Mouse (Mus musculus) ZHBTc4 (cell line): ENCODE measurements at regions not wholly inside any gene's neighbourhood (a gene's known extent, or its start where the extent isn't known, plus 50 kb on each side); places are given as distances from the start of the nearest gene placed in this dataset.

Experiments
- DNase-seq: peaks from one replicate; pipeline ENCODE4 v3.0.0-alpha.2; 2011; ENCODE audit warnings: low read depth, low spot score

GRCm38 (mm10) chr5:49645781-49646180 lies 121.1 kb upstream of the Kcnip4 start:
- DNase-seq: no peak

GRCm38 (mm10) chr5:49644606-49645005 lies 119.9 kb upstream of the Kcnip4 start:
- DNase-seq: no peak

- no peak for DNase-seq
Measured at GRCm38 (mm10) chr5:49642439-49642838, 117.7 kb upstream of the Kcnip4 start.

- no peak for DNase-seq
Measured at GRCm38 (mm10) chr5:49641206-49641830, 116.6 kb upstream of the Kcnip4 start.

GRCm38 (mm10) chr5:49639637-49640036 lies 114.9 kb upstream of the Kcnip4 start:
- no peak for DNase-seq

- DNase-seq: no peak
Measured at GRCm38 (mm10) chr5:49620152-49620551, 95.4 kb upstream of the Kcnip4 start.

- peak; percentile 35 for DNase-seq
Measured at GRCm38 (mm10) chr5:49606761-49607160, 82.1 kb upstream of the Kcnip4 start.

GRCm38 (mm10) chr5:49580777-49581176 lies 56.1 kb upstream of the Kcnip4 start:
- DNase-seq: no peak

GRCm38 (mm10) chr5:49575901-49576300 lies 51.2 kb upstream of the Kcnip4 start:
- no peak for DNase-seq
